ENCODE assay signal across 9 mouse cellular contexts in the genomic region with DNA sequence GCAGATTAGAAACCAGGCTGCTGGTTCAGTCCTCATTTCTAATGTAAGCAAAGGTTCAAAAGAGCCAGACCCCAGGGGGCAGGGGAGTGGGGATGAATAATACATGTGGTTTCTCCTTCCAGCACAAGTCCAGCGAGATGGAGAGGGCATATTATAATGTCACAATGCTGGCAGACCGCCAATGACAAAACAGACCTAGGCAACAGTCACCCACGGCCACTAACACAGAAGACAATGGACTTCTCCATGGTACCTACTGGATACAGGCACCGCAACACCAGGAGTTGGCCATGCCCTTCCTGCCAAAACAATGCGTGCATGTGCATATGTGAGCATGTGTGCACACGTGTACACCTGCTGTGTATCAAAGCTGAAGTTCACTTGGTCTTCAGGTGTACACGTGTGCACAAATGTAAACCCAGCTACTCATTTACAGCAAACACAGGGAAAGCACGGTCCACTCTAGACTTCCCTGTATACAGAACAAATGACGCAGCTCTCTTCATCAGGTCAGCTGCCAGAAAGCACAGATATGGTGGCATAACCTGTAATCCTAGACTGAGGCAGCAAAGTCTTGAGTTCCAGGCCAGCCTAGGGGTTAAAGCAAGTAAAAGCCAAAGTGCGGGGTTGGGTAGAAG. TPM values are rescaled to one million over a fixed set of nuclear protein-coding genes. Genes with fewer than 3 reads are reported as not detected.
DNase-seq lines count a peak whose midpoint lies in the region; ATAC-seq and TF ChIP-seq lines count a peak whose summit lies in the region.
"Had no signal": no experiment of that assay in that cellular context is flagged by ENCODE, and none has a peak within 500 bp of the region (broad histone marks: within the 10 kb centered on the region; RNA-seq: fewer than 3 reads in every experiment).

No protein-coding gene starts in this region.

- H3K79me2 ChIP-seq in myocyte (ENCODE audit: control insufficient read depth, insufficient read depth) = peaks cover 74% of the 10 kb centered on the region

- TF ChIP-seq POLR2A in myocyte (IDR thresholded peaks at IDR 0.05; ENCODE audit: insufficient read length, low read depth) = no peak
- no peak for TF ChIP-seq POLR2A in cerebellum, adult 2 months (IDR thresholded peaks at IDR 0.05; ENCODE audit: borderline replicate concordance, insufficient read depth, low read length)

- no peak overlapping the region for H3K27ac ChIP-seq in forebrain, embryonic 14.5 days (ENCODE audit: low read depth, low read length)
- no peak overlapping the region for H3K27ac ChIP-seq in cerebellum, adult 2 months (ENCODE audit: insufficient read depth, low read length)
- H3K27ac ChIP-seq: heart, embryonic 13.5 days had no signal

- WGBS in forebrain, embryonic 14.5 days = 62% methylated on average over 10 of the region's 10 CpGs
- 45% methylated on average over 10 of the region's 10 CpGs for WGBS in cerebellum, adult 2 months

- H3K4me1 ChIP-seq in forebrain, embryonic 14.5 days (ENCODE audit: control insufficient read depth, insufficient read depth, low read length) = peaks cover 11% of the 10 kb centered on the region
- H3K4me1 ChIP-seq in cerebellum, adult 2 months (ENCODE audit: control insufficient read depth, insufficient read depth, low read length) = peaks cover 33% of the 10 kb centered on the region

- DNase-seq in embryo, embryonic 10 days (ENCODE audit: low spot score) = peak; percentile 25
- no peak for DNase-seq in embryo, embryonic 9.5 days (ENCODE audit: extremely low spot score)
- peak; percentile 56 for DNase-seq in forebrain, embryonic 14.5 days (ENCODE audit: low spot score)
- DNase-seq in kidney, postnatal 14 days = peak; percentile 82
- DNase-seq in thymus, postnatal 4 days = no peak
- DNase-seq in cerebellum, adult 2 months = no peak

- H3K9ac ChIP-seq in forebrain, embryonic 14.5 days (ENCODE audit: low read length) = no peak overlapping the region
- H3K9ac ChIP-seq: heart, embryonic 13.5 days had no signal

- no peak overlapping the region for H3K4me2 ChIP-seq in forebrain, embryonic 14.5 days (ENCODE audit: low read length)
- H3K4me2 ChIP-seq in myocyte (ENCODE audit: low read depth) = no peak overlapping the region
- H3K4me2 ChIP-seq: heart, embryonic 13.5 days had no signal

- ATAC-seq in forebrain, embryonic 14.5 days = peak; percentile 40; the same call in 1 of the 2 replicates
- ATAC-seq in cerebellum, adult (ENCODE audit: insufficient number of reproducible peaks, low FRiP score, low TSS enrichment) = no peak

- no peak overlapping the region for H3ac ChIP-seq in myocyte (ENCODE audit: control insufficient read depth, insufficient read length)

- H3K9me3 ChIP-seq in forebrain, embryonic 14.5 days (replicated peaks; ENCODE audit: control insufficient read depth, low read length) = no peaks in the 10 kb centered on the region
- H3K9me3 ChIP-seq: heart, embryonic 13.5 days had no signal

- no peak overlapping the region for H3K4me3 ChIP-seq in forebrain, embryonic 14.5 days (ENCODE audit: low read depth, low read length)
- H3K4me3 ChIP-seq in myocyte = no peak overlapping the region
- H3K4me3 ChIP-seq in cerebellum, adult 2 months (replicated peaks; ENCODE audit: insufficient read depth, low read depth, low read length) = no peak overlapping the region
- H3K4me3 ChIP-seq: heart, embryonic 13.5 days had no signal

- no peaks in the 10 kb centered on the region for H3K36me3 ChIP-seq in forebrain, embryonic 14.5 days (ENCODE audit: control insufficient read depth, insufficient read depth, low read length)
- no peaks in the 10 kb centered on the region for H3K36me3 ChIP-seq in myocyte (ENCODE audit: control insufficient read depth, insufficient read depth)
- H3K36me3 ChIP-seq: heart, embryonic 13.5 days had no signal

- H3K27me3 ChIP-seq in forebrain, embryonic 14.5 days (replicated peaks; ENCODE audit: control insufficient read depth, insufficient read depth, low read length) = no peaks in the 10 kb centered on the region
- H3K27me3 ChIP-seq in myocyte (ENCODE audit: control insufficient read depth, insufficient read depth, insufficient read length) = no peaks in the 10 kb centered on the region
- H3K27me3 ChIP-seq in cerebellum, adult 2 months (ENCODE audit: control insufficient read depth, insufficient read depth, low read length) = no peaks in the 10 kb centered on the region

- TF ChIP-seq CTCF in cerebellum, adult 2 months (IDR thresholded peaks at IDR 0.05; ENCODE audit: borderline replicate concordance, insufficient read depth, low read depth, low read length) = no peak

TF ChIP-seq in myocyte, 11 proteins besides CTCF, POLR2A, EP300 and RAD21:
- TF ChIP-seq MYOG (IDR thresholded peaks at IDR 0.05; ENCODE audit: control insufficient read depth in 1 of 3, insufficient read depth in 1 of 3, insufficient read length in 2 of 3, low read depth in 2 of 3) (no peak), USF1 (IDR thresholded peaks at IDR 0.05; ENCODE audit: low read depth) (no peak), REST (IDR thresholded peaks at IDR 0.05; ENCODE audit: insufficient read depth, insufficient read length) (peak; percentile 46), MAX (IDR thresholded peaks at IDR 0.05; ENCODE audit: low read depth) (no peak)
TF ChIP-seq in myocyte: peak in this region for 1.

RNA-seq across cellular contexts. Expression of a gene that starts 21.4 kb away (rescaled TPM):
- polyA plus RNA-seq in forebrain, embryonic 14.5 days (2014; fragmentation: Nextera tagmentation; extraction: Ambion mirVana) = 6.2 and 11.9 TPM in 2 replicates
- polyA plus RNA-seq in myocyte (2012; fragmentation: generic; extraction: Trizol) = 19.0 TPM
- 63.3 and 74.7 TPM in 2 replicates for polyA plus RNA-seq in cerebellum, adult 2 months (2012; rRNA removed)

Comparison
In these comparisons a context has a peak if more than half of its experiments do, and no peak if none do; other contexts are left out.
1. DNase-seq: peak in embryo, embryonic 10 days (single experiment), forebrain, embryonic 14.5 days (single experiment) and kidney, postnatal 14 days (single experiment); none in embryo, embryonic 9.5 days (single experiment), thymus, postnatal 4 days (single experiment) and cerebellum, adult 2 months (0 of 2).